Mouse (Mus musculus) granulocyte monocyte progenitor cell, adult 5-6 weeks (primary cell): Measurements from ENCODE around the gene Madd. TPM values are rescaled to one million over a fixed set of nuclear protein-coding genes. Genes with fewer than 3 reads are reported as not detected.

Experiments
- ATAC-seq: replicated peaks from 2 replicates; pipeline ENCODE4 v1.8.0; 2016; ENCODE audit warnings: mild to moderate bottlenecking, moderate TSS enrichment, inconsistent platforms; ENCODE audit not compliant: poor library complexity, severe bottlenecking
- total RNA-seq, 2 experiments: library from RNA; stranded (forward) in 1 of 2; stranded (reverse) in 1 of 2; fragments of 200-712, 200-1000 nt in 1 of 2; fragments of >200 nt in 1 of 2; fragmentation: Nextera tagmentation in 1 of 2; gene quantifications; 2 replicates each; pipeline ENCODE4 v1.2.3; 2014 to 2017

Gene Madd
- total RNA-seq (2014; fragmentation: Nextera tagmentation) = 49.5 and 64.6 TPM in 2 replicates
- 21.3 and 26.5 TPM in 2 replicates for total RNA-seq (2017)

DNA sequence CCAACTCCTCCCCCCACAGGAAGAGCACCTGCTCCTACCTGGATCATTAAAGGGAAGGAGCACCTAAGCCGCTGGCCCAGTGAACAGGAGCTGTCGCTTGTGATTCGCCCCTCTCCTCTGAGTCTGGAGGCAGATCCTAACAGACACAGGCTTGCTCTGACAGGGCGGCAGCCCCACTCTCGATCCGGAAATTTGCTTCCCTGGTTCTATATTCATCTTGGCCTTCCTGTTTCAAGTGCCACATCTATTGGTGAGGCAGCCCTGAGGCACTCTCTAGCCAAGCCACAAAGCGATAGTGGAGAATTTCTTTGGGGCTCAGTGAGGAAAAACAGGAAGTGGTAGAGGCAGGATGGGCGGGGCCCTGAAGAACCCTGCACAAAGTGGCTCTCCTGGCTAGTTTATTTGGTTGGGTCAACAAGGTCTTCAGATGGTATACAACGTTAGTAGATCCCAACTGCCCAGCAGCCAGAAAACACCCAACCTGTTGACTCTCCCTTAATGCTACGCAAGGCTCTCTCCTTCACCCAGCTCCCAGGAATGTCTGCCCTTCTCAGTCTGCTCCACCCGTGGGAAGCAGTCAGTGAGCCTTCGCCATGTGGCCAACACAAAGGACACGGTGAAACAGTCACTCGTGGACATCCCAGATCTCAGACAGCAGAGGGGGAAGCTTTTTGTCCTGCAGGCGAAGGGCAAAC lies at the start of gene Madd:
TSS of gene Madd (minus strand) at position 127 of the 695 bp plus-strand sequence.
- ATAC-seq = peak; percentile 74

DNA sequence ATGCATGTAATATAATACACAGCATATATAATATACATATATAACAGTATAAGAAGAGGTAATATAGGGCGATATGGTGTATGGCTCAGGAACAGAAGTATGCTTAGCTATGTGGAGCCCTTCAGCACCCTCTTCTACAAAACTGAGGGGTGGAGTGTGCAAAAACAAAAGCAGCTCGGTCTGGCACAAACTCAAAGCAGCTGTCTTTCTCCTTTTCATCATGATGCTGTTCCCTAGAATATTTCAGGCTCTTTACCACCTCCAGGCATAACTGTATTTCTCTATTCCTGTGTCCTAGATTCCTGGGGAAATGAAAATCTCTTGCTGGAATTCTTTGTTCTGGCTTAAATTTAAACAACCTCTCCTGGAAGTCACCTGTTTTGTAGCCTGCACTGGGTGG lies 46.1 kb upstream of the Madd start:
- no peak for ATAC-seq

DNA sequence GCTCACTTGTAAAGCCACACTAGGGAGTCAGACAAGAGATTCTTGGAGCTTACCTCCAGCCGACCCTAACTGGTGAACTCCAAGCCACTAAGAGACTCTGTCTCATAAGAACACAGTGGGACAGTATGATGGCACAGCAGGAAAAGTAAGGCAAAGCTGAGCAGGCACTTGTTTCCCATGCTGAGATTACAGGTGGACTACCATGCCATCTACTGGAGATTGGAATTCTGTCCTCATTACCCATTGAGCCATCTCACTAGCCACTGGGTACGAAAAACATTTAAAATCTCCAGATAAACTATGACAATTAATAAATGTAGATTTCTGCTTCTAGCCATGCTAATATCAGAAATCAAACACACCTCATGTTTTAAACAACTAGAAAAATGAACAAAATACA lies 40.0 kb upstream of the Madd start:
- ATAC-seq = no peak

DNA sequence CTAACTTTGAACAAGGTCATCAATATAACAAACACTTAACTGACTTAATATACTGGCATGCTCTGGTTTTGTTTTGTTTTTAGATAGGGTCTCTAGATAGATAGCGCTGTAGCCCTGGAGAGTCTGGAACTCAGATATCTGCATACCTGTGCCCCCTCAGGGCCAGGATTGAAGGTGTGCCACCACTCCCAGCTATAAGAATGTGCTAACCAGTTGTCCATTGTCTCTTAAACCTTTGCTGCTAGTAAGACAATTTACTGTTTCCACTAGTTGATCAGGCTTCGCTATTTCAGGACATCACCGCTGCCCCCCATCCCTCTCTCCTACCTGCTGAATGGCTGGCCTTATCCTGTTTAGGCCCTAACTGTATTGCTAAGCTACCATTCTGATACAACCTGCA lies 36.9 kb upstream of the Madd start:
- no peak for ATAC-seq

DNA sequence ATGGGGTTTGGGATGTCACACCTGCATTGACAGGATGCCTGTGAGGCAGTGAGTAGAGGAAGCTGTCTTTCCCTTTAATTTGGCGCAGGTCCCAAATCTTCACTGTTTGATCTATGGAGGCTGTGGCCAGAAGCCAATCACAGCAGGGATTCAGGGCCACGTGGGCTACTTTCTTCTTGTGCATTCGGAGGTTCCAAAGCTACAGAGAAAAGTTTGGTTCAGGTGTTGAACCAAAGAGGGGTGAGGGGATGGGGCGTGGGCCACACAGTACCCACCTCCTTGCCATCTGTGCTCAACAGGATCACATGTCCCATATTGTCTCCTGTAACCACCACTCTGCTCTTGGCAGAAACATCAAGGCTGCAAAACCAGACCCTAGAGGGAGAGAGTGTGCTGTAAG lies 33.4 kb upstream of the Madd start:
- ATAC-seq = no peak

DNA sequence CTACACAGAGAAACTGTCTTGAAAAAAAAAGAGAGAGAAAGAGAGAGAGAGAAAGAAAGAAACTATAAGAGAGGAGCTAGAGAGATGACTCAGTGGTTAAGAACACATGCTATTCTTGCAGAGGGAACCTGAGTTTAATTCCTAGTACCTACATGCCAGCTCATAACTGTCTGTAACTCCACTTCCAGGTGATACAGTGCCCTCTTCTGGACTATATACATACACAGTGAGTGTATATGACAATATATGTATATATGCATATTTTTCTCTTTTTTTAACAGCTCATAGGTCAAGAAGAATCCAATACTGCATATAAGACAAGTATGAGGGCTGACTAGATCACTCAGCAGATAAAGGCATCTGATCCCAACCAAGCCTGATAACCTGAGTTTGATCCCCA lies 29.7 kb upstream of the Madd start:
- ATAC-seq = no peak

DNA sequence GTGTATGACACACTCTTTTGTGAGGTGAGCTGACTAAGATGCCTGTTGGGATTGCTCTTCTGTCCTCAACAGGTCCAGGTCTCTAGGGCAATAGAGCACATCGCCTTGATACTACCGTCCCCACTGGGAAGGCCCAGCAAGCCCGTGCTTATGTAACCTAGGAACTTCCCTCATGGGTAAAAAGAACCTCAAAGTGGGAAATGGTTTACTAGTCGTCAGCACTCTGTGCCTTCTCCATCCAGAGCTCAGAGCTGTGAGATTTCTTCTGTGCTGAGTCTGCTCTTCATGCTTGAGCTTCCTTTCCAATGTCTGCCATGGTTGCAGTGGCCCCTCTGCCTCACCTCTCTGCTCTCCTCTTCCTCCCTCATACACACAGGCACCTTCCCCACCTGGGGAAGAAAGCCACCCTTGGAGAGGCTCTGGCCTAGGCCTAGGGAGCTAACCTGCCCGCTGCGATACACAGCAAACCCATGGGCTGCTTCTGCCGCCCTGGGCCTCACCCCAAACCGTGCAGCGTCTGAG lies 22.7 kb upstream of the Madd start:
- no peak for ATAC-seq

DNA sequence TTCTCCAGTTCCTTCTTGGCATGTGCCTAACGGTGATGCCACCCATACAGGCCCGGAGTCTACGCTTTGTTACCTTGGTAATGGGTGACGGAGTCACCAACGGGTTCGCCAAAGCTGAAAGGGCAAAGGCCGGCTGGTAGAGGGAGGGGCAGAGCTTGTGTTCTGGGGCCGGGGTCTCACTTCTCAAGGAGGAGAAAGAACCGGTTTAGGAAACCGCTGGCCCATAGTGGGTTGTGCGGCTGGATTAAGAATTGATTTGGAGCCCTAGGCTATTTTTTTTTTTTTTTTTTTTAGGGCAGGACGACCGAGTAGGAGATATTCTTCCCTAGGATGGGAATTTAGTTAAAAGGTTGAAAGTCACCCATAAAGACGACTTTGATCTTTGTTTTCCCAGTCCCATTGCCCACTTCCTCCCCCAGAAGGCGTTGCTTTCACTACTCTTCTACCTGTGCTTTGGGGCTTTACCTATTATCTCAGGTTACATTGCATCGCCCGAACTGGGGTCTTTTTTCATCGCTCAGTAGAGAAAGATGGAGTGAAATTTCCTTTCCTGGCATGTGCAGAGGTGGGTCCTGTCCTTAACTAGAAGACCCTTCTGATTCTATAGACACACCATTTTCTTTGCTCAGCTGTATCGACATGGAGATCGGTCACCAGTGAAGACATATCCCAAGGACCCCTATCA lies 19.5 kb upstream of the Madd start:
- ATAC-seq = no peak

DNA sequence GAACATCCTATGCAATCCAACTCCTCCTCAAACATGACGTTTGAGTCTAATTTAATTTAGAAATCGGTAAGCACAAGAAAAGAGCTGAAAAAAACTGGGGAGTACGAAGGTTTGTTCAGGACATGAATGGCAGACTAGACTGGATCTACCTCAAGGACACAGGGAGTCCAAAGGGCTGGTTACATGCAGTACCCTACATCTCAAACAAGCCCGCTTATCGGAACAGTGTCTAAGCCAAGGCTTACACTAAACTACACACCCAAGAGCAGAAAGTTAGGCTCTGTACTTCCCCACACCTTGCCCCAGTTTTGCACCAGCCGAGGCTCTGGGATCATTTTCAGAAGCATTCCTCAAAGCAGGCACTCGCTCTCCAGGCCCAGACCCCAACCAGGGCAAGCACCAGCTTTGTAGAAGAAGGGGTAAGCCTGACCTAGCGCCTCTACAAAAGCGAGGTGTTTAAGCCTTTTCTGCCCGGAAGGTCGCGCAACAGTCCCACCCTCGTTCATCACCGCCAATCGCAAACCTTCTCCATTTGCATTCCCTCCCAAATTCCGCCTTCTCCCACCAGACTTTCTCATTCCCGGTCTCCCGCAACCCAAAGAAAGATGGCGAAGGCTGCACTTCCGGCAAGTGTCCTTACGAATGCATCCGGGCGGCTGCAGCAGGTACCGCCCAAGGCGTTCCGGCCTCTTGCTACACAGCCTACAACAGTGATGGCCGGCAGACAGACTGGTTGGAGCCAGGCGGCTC lies 18.8 kb upstream of the Madd start, which contains the start of the genes Nr1h3 and Acp2:
TSS of gene Nr1h3 (minus strand) at position 613 of the 750 bp plus-strand sequence.
TSS of gene Acp2 (plus strand) at position 664 of the 750 bp plus-strand sequence.
- peak; percentile 97 for ATAC-seq

DNA sequence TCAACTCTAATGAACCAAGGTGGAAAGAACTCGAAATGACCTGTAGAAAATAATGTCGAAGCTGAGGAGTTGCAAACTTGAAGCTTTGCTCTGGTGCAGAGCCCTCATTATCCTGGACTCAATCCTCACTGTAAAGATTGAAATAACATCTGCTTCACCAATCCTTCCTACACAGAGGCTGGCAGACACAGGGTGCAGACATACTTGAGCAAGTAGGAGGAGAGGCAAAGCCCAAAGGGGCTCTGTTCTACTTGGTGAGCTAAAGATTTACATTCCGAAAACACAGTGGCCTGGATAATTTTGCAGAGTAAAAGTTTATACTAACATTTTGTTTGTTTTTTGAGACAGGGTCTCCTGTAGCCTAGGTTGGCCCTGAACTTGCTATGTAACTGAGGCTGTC lies 15.3 kb upstream of the Madd start:
- no peak for ATAC-seq

DNA sequence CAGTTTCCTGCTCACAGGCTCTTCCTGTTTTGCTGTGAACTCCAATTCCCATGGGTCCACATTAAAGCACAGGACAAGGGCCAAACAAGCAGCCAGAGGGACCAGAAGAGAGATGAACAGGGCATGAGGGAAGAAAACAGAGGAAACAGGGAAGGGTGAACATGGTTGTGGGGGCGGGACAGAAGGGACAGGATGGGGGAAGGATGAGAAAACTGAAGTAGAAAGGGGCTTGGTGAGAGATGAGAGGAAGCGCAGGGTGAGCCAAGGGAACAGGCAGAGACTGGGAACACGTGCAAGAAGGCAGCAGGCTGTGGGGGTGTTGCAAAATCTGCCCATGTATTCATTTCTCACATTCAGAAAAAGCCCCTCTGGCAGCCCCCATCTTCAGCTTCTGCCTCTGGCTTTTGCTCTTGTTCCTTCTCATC lies 13.0 kb upstream of the Madd start:
- peak; percentile 46 for ATAC-seq

DNA sequence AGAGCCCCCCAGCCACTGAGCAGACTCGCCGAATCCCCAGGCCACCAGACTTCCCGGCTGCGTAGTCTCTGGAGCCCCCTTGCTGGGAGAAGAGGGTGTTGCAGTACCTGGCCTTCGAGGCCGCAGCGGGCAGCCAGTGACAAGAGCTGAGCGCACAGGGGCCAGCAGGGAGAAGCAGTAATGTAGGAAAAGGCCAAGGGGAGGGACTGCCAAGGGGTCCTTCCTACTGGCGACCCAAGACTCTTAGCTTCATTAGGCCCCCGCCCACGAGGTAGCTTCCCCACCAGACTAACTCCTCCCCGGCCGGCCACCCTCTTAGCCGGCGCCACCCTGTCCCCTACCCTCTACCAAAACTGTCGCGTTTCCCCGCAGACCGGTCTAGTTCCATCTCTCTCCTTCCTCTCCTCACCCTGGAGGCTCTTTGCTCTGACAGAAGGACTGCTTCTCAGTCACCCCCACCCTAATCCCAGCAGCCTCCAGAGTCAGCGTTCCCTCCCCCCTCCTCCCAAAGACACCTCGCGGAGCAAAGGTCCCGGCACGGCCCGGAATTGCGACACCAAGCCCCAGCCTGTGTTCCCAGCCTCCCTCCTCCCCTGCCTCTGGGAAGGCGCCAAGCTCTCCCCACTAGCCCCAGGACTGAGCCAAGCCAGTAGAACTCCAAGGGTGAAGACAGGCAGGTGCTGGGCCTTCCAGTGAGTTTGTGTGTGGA lies 11.1 kb upstream of the Madd start:
- peak; percentile 83 for ATAC-seq

DNA sequence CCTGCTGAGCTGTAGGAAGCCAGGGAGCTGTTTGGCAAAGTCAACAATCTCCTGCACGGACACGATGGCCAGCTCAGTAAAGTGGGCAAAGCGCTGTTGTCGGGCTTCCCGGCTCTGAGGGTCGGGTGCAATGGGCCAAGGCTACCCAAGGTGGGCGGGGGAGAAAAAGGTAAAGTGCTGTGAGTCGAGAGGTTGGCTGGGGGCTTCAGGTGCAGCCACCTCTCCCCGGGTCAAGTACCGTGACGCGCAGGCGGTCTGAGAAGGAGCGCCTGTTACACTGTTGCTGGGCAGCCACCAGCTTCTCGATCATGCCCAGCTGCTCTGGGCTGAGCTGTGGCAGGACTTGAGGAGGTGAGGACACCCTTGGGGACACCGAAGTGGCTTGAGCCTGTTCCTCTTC lies 6.9 kb upstream of the Madd start:
- ATAC-seq = no peak

DNA sequence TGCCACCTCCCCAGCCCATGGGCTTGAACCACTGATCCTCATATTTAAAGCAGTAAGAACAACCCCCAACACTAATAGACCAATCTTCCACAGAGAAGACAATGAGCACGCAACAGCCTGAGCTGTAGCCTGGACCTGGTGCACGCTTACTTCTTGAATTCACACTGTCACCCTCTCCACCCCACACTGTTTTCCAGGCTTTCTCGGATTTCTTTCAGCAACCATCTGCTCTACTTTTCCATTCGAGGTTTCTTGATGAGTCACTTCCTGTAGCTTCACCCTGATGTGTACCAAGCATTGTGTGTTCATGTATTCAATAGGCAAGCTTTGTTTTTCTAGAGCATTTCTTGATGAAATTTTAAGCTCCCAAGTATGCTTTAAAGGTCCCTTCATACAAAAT lies 3.8 kb upstream of the Madd start:
- no peak for ATAC-seq

DNA sequence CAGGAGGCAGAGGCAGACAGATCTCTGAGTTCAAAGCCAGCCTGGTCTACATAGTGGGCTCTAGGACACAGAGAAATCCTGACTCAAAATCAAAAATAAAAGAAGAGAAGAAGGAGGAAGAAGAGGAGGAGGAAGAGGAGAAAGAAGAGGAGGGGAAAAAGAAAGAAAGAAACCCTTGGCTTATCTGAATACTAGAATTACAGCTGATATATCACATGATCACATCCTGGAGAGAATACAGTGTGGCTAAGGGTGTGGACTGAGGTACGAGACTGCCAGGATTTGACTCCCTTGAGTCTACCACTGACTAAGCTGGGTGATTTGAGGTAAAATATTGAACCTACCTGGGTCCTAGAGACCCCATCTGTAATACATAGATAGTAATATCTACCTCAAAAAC lies 2.6 kb upstream of the Madd start:
- no peak for ATAC-seq

DNA sequence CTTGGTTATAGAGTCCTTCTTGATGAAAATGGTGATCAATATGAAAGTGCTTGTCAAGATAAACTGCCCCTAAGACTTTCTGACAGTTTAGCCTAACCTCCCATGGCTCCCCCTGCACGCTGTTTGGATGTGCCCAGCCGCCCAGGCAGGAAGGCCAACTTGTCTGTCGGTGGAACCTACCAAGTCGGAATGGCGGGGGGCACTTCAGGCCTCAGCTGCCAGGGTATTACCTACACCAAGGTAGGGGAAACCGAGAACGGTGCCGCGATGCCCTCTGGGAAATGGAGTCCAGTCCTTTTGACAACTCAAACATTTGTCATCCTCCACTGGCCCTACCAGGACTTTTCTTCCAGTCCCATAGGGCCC lies 506 bp downstream of the Madd start:
- peak; percentile 80 for ATAC-seq

DNA sequence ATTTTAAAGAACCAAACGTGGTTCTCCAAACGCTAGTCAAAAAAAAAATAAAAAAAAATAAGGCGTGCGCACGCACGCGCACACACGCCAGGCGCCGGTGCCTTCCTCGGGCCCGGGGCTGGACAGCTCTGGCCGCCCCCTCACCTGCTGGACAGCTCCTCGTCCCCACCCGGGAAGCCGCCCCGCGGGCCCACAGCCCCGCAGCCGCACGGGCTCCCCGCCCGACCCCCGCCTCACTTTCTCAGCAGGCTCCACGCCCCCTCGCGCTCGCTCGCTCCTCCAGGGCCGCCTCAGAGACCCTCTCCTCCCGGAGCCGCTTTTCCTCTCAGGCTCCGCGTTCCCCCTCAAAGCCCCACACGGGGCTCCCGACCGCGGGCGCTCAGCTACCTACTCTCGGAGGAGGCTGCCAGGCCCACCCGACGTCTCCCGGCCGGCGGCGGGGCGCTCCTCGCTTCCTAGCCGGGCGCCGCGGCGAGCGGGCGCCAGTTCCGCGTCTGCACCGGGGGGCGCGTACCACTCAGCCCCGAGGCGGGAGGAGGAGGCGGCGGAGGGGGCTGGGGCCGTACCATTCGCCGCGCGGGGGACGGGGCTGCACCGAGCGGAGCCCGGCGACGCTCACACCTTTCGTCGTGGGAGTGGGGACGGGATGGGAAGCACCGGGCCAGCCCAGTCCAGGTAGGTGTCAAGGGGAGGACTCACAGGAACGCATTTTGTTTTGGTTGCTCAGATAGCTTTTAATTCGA lies 1.1 kb downstream of the Madd start:
- ATAC-seq = peak; percentile 64

DNA sequence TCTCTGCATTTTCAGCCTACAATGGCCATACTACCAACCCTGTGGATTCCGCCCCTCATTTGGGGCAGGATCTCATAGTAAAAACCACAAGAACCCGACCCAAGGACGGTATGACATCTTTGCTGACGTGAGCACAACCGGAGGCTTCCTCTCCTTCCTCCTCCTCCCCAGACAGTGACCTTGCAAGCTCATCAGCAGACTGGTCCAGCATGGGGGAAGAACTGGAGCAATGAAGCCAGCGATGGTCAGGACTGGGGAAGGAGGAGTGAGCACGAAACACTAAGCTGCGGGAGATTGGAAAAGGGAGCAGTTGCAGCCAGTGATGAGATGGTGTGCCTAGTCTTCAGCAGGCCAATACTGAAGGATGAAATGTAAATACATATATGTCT lies 1.6 kb downstream of the Madd start:
- ATAC-seq = peak; percentile 6; the same call in 1 of the 2 replicates

DNA sequence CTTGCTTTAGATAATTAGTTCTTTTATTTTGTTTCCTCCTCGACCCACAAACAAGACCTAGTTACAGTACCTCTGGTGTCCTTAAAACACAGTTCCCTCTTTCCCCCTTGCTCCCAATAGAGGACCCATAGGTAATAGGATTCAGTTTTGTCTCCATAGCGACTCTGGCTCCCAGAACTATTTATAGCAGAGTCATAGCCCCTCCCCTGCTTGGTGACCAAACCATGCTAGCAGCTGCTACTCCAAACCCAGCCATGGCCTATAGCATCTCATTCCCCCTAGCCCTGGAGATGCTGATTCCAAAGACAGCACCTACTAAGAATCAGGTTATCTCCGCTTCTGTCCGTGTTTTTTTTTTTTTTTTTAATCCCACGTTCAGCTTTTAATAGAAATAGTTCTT lies 2.9 kb downstream of the Madd start:
- ATAC-seq = no peak

DNA sequence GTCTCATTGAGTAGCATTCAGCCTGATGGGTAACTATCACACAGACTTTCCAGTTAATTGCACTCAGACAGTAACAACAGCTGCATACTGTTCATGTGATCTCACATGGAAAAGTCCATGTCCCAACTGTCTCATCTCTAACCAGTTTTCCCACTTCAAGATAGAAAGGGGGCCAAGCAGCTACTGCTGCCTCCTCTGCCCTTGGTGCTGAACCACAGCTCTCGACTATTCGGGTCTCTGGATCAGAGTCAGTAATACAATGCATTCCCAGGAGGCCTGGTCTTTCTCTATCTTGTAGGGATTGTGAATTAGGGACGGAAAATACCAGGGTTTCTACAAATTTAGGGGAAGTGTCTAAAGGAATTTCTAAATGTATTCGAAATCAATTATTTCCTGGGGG lies 3.8 kb downstream of the Madd start:
- no peak for ATAC-seq
